Mouse (Mus musculus) cerebellum, postnatal 10 days (tissue): ENCODE measurements around the gene Slc9b1.

Experiments used
- DNase-seq, 2 experiments: peaks; one replicate each; pipeline ENCODE4 v3.0.0; 2021; ENCODE audit warnings: mixed read lengths in 2 of 2

Slc9b1 gene

GRCm38 (mm10) chr3:135393186-135393585, 45.4 kb downstream of the Slc9b1 start:
- no peak for DNase-seq

DNA sequence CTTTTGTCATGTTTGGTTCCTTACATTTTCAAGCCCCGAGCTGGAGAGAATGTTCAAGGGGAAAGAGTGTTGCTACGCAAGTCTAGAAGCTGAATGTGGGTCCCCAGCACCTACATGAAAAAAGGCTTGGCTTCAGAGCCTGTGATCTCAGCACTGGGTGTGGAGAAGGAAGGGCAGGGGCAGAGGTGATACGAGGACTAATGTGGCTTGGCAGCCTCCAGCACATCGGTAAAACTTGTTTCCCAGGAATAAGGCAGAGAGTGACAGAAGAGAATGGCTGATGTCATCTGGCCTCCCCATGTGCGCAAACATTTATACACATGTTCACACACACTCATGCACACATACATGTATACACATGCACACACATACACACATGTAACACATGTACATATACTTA, 47.3 kb downstream of the Slc9b1 start:
- no peak for DNase-seq

DNA sequence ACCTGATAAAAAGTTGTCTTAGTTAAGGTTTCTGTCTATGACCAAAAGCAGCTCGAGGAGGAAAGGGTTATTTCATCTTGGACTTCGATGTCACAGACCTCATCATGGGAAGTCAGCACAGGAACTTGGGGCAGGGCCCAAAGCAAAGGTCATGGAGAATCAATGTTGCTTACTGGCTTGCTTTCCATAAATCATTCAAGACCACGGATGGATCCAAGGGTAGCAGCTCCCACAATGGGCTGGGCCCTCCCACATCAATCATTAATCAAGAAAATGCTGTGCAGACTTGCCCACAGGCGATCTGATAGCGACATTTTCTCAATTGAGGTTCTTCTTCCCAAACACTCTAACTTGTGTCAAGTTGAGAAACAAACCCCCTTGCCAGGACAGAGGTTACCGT, 48.3 kb downstream of the Slc9b1 start:
- no peak for DNase-seq

DNA sequence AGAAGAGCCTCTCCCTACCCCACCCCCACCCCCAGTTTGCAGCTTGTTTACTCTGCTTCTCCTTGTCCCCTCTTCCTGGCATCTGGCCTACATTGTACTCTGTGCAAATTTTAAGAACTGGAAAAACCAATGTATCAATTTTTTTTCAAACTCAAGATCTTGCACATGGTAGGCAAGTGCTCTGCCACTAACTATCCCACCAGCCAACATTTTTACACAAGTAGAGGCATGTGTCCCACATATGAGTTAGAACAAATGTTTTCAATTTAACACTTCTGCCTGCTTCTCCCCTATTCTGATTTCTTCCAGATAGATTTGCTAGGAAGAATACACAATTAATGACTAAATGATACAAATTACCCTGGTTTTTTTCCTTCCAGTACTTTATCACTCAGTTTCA, 49.3 kb downstream of the Slc9b1 start:
- no peak for DNase-seq

DNA sequence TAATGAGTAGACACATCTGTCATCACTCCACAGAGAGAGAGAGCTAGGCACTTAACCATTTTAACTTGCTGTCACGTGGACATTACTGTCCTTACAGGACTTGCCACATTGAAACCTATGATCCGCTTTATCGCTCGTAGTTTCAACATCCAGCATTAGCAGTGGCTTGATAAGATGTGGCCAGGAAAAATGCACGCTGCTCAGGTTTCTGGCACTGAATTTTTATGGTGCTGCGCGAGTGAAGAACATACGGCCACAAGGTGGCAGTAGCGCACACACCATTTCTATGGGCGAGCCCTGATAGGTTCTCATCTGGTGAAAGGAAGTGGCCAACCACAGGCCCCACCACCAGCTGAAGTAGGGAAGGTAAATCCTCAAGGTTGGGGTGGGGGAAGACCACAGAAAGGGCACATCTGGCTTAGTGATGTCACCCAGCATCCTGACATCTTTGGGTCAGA, 54.4 kb downstream of the Slc9b1 start:
- DNase-seq, result peak; percentile 94 to 97

GRCm38 (mm10) chr3:135403211-135403610, 55.4 kb downstream of the Slc9b1 start:
- no peak for DNase-seq

- DNase-seq, result no peak
Measured at GRCm38 (mm10) chr3:135403856-135404255, 56.0 kb downstream of the Slc9b1 start.

DNA sequence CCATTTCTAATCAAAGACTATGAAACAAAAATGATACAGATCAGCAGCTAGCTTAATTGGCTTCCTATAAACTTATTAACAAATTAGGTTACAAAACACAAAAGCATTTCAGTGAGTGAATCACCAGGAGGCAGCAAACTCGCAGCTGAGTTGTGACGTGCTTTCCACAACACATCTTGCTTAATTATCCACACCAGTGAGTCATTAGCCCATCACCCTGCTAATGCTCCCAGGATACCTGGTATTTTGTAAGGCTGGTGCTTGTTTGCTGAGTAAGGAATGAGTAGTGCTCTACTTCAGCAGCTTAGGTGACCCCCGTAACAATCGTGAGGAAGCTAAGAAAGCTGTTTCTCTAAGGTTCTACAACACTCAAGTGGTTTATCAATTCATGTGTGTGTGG, 56.8 kb downstream of the Slc9b1 start:
- DNase-seq, result no peak

DNA sequence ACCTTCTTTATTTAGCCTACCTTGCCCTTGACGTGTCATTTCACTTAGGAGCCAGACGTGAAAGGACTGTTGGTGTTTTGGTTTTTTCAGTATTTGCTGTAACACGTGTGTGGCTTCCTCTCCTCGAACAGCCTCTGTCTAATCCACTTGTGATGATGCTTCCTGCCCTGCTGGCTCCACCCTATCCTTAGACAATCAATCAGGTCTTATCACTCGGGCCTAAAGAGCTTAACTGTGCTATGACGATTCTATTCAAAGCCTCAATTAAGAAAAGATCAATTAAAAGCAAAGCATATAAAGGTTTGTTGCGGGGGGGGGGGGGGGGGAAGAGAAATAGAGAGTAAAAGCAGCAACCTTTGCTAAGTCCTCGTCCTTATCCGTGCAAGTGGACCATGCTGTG, 59.5 kb downstream of the Slc9b1 start:
- no peak for DNase-seq

GRCm38 (mm10) chr3:135409219-135409618, 61.4 kb downstream of the Slc9b1 start:
- no peak for DNase-seq

DNA sequence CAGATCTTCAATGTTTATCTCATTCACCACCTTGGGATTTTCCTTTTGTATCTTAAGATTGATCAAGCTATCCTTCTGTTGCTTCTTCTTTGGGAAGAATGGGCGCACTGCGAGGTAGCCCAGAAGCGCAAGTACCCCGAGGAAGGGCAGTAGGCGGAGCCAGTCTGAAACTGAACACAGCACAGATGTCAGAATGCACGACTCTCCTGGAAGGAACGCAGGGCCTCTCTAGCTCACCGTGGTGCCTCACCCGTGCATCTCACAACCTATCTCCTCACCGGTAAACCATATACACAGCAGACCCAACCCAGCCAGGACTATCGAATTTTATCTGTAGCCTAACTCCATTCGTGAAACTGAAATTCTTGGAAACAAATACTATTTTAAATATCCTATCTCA, 63.2 kb downstream of the Slc9b1 start:
- no peak for DNase-seq

DNA sequence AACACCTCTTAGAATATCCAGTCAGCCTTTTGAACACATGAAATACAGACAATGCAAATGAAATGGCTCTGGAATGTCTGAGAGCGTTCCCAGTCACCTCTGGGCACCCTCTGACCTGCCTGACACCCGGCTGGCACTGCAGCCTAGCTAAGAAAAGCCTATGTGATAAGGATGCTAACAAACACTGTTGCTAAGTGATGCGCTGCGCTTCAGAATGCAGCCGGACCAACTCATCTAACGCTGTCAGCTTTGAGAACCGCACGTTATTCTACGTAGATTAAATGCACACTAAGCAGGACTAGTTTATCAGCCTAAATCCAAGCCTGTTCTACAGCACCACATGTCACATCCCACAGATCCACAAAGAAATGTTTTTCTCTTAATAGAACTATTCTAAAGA, 64.0 kb downstream of the Slc9b1 start:
- DNase-seq, result no peak

- no peak for DNase-seq
Measured at GRCm38 (mm10) chr3:135417245-135417644, 69.4 kb downstream of the Slc9b1 start.

DNA sequence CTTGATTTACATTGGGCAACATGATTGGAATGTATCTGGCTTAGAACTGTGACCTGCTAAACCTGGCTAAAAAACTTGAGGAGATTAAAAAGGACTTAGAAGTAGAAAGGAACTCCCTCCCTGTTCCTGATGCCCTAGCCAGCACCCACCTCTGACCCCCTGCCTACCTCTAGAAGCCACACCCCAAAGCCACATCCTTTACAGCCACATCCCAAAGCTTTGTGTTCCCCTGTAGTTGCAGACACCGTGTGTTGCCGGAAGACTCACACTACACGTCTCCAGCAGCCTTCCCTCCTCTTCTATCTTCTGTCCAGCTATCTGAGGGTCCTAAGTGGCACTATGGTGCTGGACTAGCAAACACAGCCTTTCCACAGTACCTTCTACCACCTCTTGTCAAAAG, 70.0 kb downstream of the Slc9b1 start:
- DNase-seq, result no peak

DNA sequence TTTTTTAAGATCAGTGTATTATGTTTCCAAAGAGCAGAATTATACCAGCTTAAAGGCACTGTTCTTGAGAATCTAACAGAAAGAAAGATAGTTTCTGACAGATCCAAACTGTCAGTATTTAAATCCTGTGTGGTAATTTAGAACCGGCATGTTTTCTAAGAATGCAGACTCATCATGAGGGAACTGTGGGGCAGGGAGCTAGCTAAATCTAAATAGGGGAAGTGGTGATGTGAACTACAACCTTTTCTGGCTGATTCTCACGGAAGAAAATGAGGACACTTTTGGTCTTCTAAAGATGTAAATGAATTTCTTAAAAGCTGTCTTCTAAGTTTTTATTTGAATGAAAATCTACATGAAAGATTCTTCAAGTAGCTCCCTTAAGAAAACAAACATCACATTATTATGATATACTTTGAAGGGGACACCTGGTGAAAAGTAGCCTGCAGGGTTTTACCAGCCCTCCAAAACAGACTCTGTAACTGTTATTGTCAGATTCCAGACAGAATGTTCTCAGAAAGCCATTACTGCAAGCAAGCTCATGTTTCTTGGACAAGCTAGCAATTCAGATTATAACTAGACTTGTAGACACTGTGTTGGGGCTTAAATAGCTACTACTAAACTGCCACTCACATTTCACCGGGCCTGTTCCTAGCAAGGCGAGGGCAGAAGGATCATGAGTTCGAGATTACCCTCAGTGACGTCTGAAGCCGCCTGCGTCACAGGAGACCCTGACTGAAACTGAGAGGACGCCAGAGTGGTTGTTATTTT, 72.9 kb downstream of the Slc9b1 start:
- no peak for DNase-seq

- no peak for DNase-seq
Measured at GRCm38 (mm10) chr3:135421310-135421594, 73.4 kb downstream of the Slc9b1 start.

GRCm38 (mm10) chr3:135422232-135422855, 74.5 kb downstream of the Slc9b1 start:
- DNase-seq, result no peak

DNA sequence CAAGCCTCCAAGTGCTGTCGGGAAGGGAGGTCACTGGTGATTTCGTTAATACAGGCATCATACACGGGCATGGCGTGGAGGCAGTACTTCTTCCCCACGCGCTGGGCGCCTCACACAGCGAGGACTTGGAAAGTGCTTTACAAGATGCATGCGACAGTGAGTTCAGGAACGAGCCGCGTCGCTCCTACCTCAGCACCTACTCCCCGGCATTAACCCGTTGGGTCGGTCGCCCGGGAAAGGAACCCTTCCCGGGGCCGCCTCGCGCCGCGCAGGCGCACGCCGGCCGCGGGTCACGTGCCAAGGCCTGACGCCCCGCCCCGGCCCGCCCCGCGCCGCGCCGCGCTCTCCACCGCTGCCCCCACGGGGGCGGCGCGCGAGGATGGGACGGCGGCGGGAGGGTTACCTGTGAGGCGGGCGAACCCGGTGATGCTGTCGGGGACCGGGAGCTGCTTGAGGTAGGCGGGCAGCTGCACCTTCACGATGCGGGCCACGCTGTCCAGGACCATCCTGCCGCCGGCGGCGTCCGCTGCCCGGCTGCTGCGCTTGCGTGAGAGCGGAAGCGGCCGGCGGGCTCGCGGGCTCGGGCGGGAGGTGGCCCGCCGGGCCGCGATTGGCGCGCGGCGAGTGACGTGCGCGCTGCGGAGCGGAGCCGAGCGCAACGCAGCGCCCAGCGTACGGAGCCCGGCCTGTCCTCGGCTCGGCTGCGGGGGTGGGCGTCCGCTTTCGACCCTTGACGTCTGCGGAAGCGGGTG, 75.2 kb downstream of the Slc9b1 start:
- DNase-seq, result peak; percentile 93

- DNase-seq, result no peak
Measured at GRCm38 (mm10) chr3:135423608-135424212, 75.9 kb downstream of the Slc9b1 start, which contains the start of gene Cisd2. Gene Cisd2 (minus strand): TSS chr3:135423925.

DNA sequence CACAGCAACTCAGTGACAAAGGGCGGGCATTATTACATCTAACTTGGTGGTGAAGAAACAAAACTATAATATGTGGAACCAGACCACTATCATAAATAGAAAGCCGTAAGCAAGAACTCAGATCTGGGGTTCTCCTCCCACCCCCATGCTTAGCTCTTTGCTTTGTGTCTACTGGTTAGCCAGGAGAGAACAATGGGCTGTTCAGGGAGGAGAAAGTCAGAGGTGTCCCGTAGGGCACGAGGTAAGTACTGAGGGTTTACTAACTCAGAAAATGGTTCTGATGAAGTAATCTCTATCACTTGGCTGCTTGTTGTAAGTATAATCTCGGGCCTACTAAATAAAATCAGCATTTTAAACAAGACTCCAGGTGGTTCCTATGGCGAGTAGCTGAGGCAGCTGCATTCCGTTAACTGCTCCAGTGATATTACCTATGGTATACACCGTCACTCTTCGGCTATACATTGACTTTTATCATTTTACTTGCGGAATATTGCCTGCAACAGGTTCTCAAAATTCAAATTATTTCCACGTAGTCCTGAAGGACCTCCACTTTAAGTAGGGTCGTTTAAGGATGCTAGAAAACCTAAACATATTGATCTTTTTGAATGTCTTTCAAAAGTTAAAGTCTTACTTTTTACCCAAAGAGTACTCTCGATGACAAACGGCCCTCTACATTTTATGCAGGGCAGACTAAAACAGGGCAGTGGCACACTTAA, 89.2 kb downstream of the Slc9b1 start:
- DNase-seq, result peak in 1 of 2 experiments; percentile 10

DNA sequence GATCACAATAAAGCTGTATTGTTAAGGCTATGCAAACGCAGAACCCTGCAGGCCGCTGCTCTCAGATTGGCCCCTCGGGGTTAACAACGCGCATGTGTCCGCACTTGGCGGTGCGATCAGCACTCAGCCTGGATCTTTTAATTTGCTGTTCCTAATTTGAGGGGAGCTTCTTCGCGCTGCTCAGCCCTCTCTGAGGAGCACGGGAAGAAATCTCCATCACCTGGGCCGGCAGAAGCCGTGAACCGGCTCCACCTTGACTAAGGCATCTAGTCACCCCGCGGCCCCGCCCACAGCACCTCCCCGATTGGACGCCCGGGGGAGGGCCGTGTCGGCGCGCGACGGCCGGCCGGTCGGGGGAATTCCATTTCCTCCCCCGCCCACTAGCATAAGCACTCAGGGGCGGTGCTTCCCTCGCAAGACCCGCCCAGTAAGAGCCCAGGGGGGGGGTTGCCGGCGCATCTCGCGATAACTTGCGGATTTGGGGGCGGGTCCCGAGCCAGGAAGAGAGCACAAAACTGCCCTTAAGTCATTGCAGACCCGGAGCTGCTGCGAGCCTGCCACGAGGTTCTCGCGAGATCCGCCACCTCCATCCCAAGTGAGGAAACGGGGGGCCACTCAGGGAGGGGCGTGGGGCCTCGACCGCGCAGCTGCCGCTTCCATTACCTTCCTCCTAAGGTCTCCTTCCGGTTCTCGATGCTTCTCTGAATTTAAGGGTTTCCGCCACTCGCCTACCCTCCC, 90.1 kb downstream of the Slc9b1 start, which contains the start of gene Ube2d3:
Gene Ube2d3 (plus strand): TSS at position 392 of the 738 bp plus-strand sequence.
- DNase-seq, result peak; percentile 100

- DNase-seq, result peak; percentile 98 to 99
Measured at GRCm38 (mm10) chr3:135438531-135438912, 90.7 kb downstream of the Slc9b1 start.
